9 mouse cellular contexts compared by ENCODE assay signal in genomic region chr6:21894451-21894850, GRCm38 (mm10). TPM values are rescaled to one million over a fixed set of nuclear protein-coding genes. Genes with fewer than 3 reads are reported as not detected.
DNase-seq lines count a peak whose midpoint lies in the region; ATAC-seq lines count a peak whose summit lies in the region.
"Had no signal": no experiment of that assay in that cellular context is flagged by ENCODE, and none has a peak within 500 bp of the region (broad histone marks: within the 10 kb centered on the region; RNA-seq: fewer than 3 reads in every experiment).

No protein-coding gene starts in this region.

- no peak overlapping the region for H3K4me2 ChIP-seq in intestine, embryonic 15.5 days (replicated peaks)

- no peaks in the 10 kb centered on the region for H3K27me3 ChIP-seq in intestine, embryonic 15.5 days (replicated peaks)

- H3K9ac ChIP-seq in intestine, embryonic 15.5 days: no peak overlapping the region

- H3K4me3 ChIP-seq in intestine, embryonic 15.5 days (replicated peaks): no peak overlapping the region

- 52% methylated on average over 7 of the region's 7 CpGs for WGBS in intestine, embryonic 15.5 days

- peak; percentile 1 to 9 for DNase-seq in frontal cortex, postnatal 36 days (ENCODE audit: low spot score in 2 of 2)
- no peak for DNase-seq in frontal cortex, postnatal 25 days (ENCODE audit: low spot score in 2 of 2)
- DNase-seq in adrenal gland, postnatal 14 days: peak; percentile 65
- peak; percentile 5 for DNase-seq in gastrocnemius, adult 18-20 months (ENCODE audit: low spot score)
- DNase-seq in left cerebral cortex, postnatal 14 days (ENCODE audit: low spot score in 2 of 2): peak; percentile 12 to 14
- DNase-seq in right cerebral cortex, adult 2 months (ENCODE audit: low spot score in 2 of 2): peak; percentile 18 to 28
- no peak for DNase-seq in thymus, postnatal 36 days

- no peaks in the 10 kb centered on the region for H3K9me3 ChIP-seq in intestine, embryonic 15.5 days

- ATAC-seq in intestine, embryonic 15.5 days: peak; percentile 53; the same call in 1 of the 2 replicates

- H3K27ac ChIP-seq in intestine, embryonic 15.5 days: no peak overlapping the region

- H3K4me1 ChIP-seq in intestine, embryonic 15.5 days (replicated peaks): no peaks in the 10 kb centered on the region

- H3K36me3 ChIP-seq in intestine, embryonic 15.5 days: no peaks in the 10 kb centered on the region

- intact Hi-C loops in left cerebral cortex, postnatal 14 days (cut with DNase I): no loop called here

RNA-seq across cellular contexts. Expression of gene Tspan12, which starts 42.1 kb away (rescaled TPM):
- total RNA-seq in adrenal gland, postnatal 14 days (2021): 177 and 191 TPM in 2 replicates
- total RNA-seq in gastrocnemius, adult 18-20 months (2021): 10 to 100 TPM; 11.7 to 13.3 TPM
- 72.9 and 80.5 TPM in 2 replicates for polyA plus RNA-seq in intestine, embryonic 15.5 days (2015; fragmentation: Nextera tagmentation; extraction: Ambion mirVana)
- 10 to 100 TPM; 25.9 to 26.1 TPM for total RNA-seq in left cerebral cortex, postnatal 14 days (2021)
- total RNA-seq: neutrophil, adult 5-6 weeks had no signal

RNA-seq across cellular contexts. Expression of gene Ing3, which starts 54.9 kb away (rescaled TPM):
- 24.1 and 26.9 TPM in 2 replicates for total RNA-seq in adrenal gland, postnatal 14 days (2021)
- 10 to 100 TPM in 1 of 2 experiments, 1 to 10 TPM in 1; 7.5 to 10.0 TPM for total RNA-seq in gastrocnemius, adult 18-20 months (2021)
- 41.5 and 52.6 TPM in 2 replicates for polyA plus RNA-seq in intestine, embryonic 15.5 days (2015; fragmentation: Nextera tagmentation; extraction: Ambion mirVana)
- total RNA-seq in left cerebral cortex, postnatal 14 days (2021): 10 to 100 TPM; 20.6 to 22.1 TPM

Comparison
In these comparisons a context has a peak if more than half of its experiments do, and no peak if none do; other contexts are left out.
1. DNase-seq: peak in frontal cortex, postnatal 36 days (2 of 2), adrenal gland, postnatal 14 days (single experiment), gastrocnemius, adult 18-20 months (single experiment), left cerebral cortex, postnatal 14 days (2 of 2) and right cerebral cortex, adult 2 months (2 of 2); none in frontal cortex, postnatal 25 days (0 of 2) and thymus, postnatal 36 days (0 of 2).